Mouse (Mus musculus) thymus, adult 18-20 months (tissue): ENCODE results near the gene Scml4.

ENCODE experiments used
- DNase-seq, 2 experiments: peaks; one replicate each; pipeline ENCODE4 v3.0.0; 2022; ENCODE audit warnings: mixed read lengths in 2 of 2

Scml4 gene

DNA sequence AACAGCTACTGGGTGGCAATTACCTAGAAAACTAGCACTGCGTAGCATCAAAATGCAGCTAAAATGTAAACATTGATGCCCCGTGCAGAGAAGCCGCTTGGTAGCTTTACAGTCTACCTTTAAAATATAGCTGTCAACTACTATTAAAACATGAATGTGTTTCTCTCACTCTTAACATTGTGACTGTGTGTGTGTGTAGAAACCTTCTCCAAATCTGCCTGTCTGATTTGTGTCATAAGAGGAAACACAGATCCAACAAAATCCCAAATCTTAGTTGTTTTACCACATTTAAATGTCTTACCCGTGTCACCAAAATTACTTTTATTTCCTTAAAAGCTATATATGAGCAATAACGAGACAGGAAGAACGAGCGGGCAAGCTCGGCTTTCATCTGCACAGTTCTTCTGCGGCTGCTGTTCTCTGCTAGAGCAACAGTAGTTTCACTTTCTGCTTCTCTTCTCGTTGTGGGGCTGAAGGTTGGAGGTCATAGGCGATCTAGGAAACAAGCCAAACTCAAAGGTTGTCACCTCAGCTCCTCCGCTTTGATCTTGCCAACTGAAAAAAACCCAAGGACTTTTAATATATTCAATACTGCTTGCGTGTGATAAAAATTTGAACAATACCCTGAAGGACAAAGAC, 2.1 kb downstream of the Scml4 start:
- DNase-seq: peak; percentile 59 to 70

DNA sequence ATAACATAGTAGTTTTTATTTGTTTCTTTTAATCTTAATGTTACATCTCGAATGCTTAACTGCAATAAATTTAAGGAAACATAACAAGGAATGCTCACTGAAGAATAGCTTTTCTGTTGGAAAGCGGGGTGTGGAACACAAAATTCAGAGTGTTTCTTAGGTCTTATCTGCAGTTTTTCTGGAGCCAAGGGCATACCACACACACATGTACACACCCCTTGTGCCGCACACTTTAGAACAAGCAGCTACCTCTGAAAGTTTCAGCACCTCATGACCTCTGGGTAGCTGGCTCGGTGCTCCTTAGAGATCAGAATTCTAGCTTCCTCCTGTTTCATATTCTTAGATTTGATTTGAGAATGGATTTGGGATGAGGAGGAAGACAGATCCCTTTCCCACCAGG, 2.6 kb downstream of the Scml4 start:
- no peak for DNase-seq

- peak in 1 of 2 experiments; percentile 53 for DNase-seq
Measured at GRCm38 (mm10) chr10:42863621-42864391, 3.6 kb downstream of the Scml4 start.

GRCm38 (mm10) chr10:42864696-42865095, 4.5 kb downstream of the Scml4 start:
- DNase-seq: no peak

GRCm38 (mm10) chr10:42868416-42868815, 8.2 kb downstream of the Scml4 start:
- no peak for DNase-seq

DNA sequence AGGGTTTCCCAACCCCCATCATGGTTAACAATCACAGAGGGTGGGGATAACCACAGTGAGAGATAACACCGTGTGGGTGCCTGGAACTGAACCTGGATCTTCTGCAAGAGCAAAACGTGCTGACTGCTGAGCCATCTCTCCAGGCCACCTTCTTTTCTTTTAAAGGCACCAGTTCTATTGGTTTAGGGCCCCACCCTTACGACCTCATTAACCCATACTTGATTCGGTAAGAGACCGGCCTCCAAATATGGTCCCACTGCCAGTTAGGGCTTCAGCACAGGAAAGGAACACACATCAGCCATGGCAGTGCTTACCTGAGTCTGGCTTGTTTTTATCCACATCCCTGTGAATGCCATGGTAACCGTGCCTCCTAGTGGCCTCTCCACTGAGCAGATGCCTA, 9.3 kb downstream of the Scml4 start:
- no peak for DNase-seq

- DNase-seq: no peak
Measured at GRCm38 (mm10) chr10:42872269-42873010, 12.3 kb downstream of the Scml4 start.

- no peak for DNase-seq
Measured at GRCm38 (mm10) chr10:42873077-42873595, 13.0 kb downstream of the Scml4 start.

- no peak for DNase-seq
Measured at GRCm38 (mm10) chr10:42876172-42876571, 16.0 kb downstream of the Scml4 start.

- no peak for DNase-seq
Measured at GRCm38 (mm10) chr10:42879269-42879681, 19.1 kb downstream of the Scml4 start.

DNA sequence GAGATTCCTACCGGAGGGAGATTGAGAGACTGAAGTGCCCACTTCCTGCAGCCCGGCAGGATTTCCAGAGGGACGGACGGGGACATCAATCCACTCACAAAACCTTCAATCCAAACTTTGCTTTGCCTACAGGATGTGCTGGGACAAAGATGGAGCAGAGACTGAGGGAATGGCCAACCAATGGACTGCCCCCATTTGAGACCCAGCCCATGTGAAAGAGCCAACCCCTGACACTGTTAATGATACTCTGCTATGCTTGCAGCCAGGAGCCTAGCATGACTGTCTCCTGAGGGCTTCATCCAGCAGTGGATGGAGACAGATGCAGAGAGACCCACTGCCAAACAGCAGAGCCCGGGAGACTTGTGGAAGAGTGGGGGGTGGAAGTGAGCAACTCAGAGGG, 19.5 kb downstream of the Scml4 start:
- no peak for DNase-seq

- peak; percentile 42 to 74 for DNase-seq
Measured at GRCm38 (mm10) chr10:42887040-42887439, 26.9 kb downstream of the Scml4 start.

GRCm38 (mm10) chr10:42888241-42888640, 28.1 kb downstream of the Scml4 start:
- DNase-seq: peak in 1 of 2 experiments; percentile 66

DNA sequence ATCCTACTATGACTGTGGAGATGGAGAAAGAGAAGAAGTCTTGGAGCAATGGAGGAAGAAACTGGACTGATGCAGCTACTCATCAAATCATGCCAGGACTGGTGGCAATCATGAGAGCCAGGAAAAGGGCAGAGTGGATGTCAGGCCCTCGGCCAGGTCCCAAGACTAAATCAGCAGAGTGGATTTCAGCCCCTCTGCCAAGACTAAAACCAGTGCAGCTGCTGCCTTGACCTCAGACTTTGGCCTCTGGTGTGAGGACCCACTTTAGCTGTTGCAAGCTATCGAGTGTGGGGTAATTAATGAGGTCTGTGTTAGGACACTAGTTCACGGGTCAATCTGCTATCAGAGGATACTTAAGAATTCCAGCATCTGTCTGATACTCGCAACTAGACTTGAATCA, 30.2 kb downstream of the Scml4 start:
- DNase-seq: no peak

DNA sequence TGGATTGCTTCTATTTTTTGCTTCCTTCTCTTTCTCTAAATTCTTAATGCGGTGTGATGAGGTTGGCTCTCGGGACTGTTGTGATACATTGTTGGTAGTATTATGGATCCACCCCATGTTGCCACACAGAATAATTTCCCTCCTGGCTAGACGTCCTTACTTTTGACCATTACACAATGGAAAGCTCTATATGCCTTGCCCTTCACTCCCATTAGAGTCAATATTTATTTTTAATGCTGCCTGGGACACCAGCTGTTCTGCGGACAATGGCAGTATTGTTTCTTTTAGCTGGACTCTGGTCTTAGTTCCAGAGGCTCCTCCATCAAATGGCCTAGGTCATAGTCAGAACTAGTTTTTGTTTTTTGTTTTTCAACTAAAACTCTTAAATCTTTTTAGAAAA, 32.1 kb downstream of the Scml4 start:
- no peak for DNase-seq

DNA sequence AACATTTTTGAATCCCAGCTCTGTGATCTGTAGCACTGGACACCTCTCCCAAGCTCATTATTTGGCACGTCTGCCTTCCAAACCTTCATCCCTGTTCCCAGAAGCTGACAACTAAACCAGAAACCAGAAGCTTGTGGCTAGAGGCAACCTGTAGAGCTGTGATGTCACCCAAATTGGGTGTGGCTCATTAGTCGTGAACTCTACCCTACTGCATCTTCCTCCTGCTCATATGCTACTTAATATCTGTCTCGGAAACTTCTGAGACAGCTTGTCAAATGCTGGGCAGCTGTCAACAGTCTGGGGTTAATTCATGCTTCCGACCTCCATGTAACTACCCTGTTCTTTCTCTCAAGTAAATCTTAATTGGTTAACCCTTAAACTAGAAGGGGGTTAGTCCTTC, 32.8 kb downstream of the Scml4 start:
- no peak for DNase-seq

- DNase-seq: no peak
Measured at GRCm38 (mm10) chr10:42893857-42894256, 33.7 kb downstream of the Scml4 start.

GRCm38 (mm10) chr10:42894263-42894662, 34.1 kb downstream of the Scml4 start:
- DNase-seq: no peak

DNA sequence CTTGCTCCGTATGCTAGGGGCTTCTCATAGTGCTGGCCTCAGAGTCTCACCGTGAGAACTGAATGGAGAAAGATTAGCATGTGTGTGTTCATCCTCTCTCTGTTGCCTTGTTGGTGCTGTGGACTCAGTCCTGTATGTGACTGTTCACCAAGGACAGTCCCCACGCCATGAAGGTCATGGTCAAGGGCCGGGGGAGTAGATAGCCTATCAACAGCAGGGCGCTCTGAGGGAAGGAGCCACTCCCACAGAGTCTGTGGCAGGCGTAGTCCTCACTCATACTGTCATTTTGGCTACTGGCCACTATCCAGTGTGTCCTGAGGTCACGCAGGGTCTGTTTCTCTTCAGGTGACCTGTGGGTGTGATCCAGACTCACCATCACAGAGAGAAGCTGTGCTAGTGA, 34.5 kb downstream of the Scml4 start:
- no peak for DNase-seq

DNA sequence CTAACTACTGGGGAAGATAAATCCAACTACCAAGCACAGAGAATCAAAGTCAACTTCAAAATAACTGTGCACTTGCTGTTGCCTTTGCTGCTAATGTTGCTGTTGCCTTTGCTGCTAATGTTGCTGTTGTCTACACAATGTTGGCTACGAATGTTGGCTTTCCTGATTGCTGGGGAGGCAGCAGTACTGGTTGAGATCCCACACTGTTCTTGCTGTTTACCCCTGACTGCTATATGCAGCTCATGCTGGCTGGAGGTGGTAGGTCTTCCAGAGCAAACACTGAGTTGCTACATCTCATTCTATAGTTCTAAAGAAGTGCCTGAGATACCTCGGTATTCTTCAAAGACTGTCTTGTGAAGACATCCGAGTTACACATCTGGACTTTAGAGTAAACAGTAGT, 36.5 kb downstream of the Scml4 start:
- DNase-seq: no peak

DNA sequence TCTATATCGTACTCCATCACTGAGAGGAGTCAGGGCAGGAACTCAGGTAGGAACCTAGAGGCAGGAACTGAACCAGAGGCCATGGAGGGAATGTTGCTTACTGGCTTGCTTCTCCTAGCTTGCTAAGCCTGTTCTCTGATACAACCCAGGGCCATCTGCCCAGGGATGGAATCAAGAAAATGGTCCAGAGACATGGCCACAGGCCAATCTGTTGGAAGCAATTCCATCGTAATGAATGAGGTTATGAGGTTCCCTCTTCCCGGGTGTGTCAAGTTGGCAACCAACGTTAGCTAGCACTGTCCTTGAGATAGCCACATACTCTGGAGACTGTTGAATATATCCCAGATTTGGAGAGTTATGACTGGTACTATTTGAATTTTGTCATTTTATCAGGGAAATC, 37.0 kb downstream of the Scml4 start:
- DNase-seq: no peak

DNA sequence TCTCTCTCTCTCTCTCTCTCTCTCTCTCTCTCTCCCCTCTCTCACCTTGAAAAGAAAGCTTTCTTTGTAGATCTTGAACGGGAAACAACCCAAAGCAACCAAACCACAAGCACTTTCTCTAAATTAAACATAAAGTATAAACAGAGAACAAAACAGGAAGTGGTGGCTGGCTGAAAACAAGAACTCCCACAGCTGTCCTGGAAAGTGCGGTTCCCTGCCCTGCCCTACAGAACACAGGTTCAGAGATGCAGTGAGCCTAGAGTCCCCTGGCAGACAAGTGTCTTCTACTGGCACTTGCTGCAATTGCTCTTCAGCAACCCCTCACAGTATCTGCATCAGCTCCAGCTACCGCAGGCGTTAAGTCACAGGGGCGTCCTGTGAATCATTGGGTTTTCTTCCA, 37.5 kb downstream of the Scml4 start:
- DNase-seq: peak; percentile 72 to 86

DNA sequence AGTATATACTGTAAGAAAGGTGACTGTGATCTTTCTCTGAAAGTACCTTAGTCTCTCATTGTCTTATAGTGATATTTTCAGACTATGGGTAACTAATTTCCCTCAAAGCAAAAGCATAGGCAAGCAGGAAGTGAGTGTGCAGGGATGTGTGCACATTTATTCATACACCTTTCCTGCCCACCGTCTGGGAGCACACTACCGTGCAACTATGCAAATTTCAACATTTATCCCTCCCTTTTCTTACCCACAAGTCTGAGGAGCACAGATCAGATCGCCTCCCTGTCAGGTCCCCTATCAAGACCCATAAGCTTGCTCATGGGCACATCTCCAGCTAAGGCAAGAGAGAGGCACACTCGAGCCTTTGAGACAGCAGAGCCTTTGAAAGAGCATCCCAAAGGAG, 41.2 kb downstream of the Scml4 start:
- DNase-seq: no peak

- DNase-seq: no peak
Measured at GRCm38 (mm10) chr10:42903054-42903453, 42.9 kb downstream of the Scml4 start.
